Mouse (Mus musculus) bone marrow macrophage, adult 2 months (primary cell): ENCODE measurements around the gene Mtmr3. TPM values are rescaled to one million over a fixed set of nuclear protein-coding genes. Genes with fewer than 3 reads are reported as not detected.

Experiments
- H3K27ac ChIP-seq: 2 replicates; pipeline ENCODE4 v1.5.1; 2012; ENCODE audit warnings: low read depth, low read length; ENCODE audit not compliant: insufficient read depth
- H3K4me1 ChIP-seq: 2 replicates; pipeline ENCODE4 v1.6.1; 2012; ENCODE audit warnings: low read length; ENCODE audit not compliant: control insufficient read depth, insufficient read depth
- H3K4me3 ChIP-seq: 2 replicates; pipeline ENCODE4 v1.5.1; 2012; ENCODE audit warnings: mild to moderate bottlenecking, low read length, moderate library complexity; ENCODE audit not compliant: insufficient read depth
- CTCF ChIP-seq: IDR thresholded peaks from 2 replicates; pipeline ENCODE4 v1.5.1; 2012; ENCODE audit warnings: low read depth, mild to moderate bottlenecking, low read length, moderate library complexity
- POLR2A ChIP-seq: IDR thresholded peaks from 2 replicates; pipeline ENCODE4 v1.6.1; 2012; ENCODE audit warnings: mild to moderate bottlenecking, low read depth, low read length, borderline replicate concordance
- polyA plus RNA-seq: library from polyadenylated mRNA; stranded (reverse); fragments of >200 nt; gene quantifications from 2 replicates; pipeline ENCODE4 v1.2.4, GENCODE M21; 2012; ENCODE audit not compliant: missing spikeins, insufficient read depth, insufficient read length

Mtmr3 gene
- 43.1 and 43.5 TPM in 2 replicates for polyA plus RNA-seq

GRCm38 (mm10) chr11:4594608-4595500 is at the start of gene Mtmr3:
Gene Mtmr3, minus strand, starts transcription at chr11:4594863.
- peak within 1 kb of the TSS; percentile 97 for H3K4me3 ChIP-seq
- H3K4me1 ChIP-seq, result peaks cover 39% of the 10 kb centered on the region
- TF ChIP-seq POLR2A (no peak), CTCF (no peak)
- peak within 1 kb of the TSS; percentile 93 for H3K27ac ChIP-seq

GRCm38 (mm10) chr11:4643722-4644121 is 49.1 kb upstream of the Mtmr3 start:
- H3K4me3 ChIP-seq, result no peak overlapping the region
- peaks cover 19% of the 10 kb centered on the region for H3K4me1 ChIP-seq
- TF ChIP-seq POLR2A (no peak), CTCF (no peak)
- H3K27ac ChIP-seq, result no peak overlapping the region

- Histone ChIP-seq H3K27ac (no peak overlapping the region), H3K4me3 (no peak overlapping the region), H3K4me1 (peaks cover 26% of the 10 kb centered on the region)
- TF ChIP-seq CTCF (no peak), POLR2A (no peak)
Observed at GRCm38 (mm10) chr11:4641185-4641584, 46.5 kb upstream of the Mtmr3 start.

GRCm38 (mm10) chr11:4638261-4638660 is 43.6 kb upstream of the Mtmr3 start:
- H3K4me1 ChIP-seq, result peaks cover 26% of the 10 kb centered on the region
- TF ChIP-seq POLR2A (no peak), CTCF (no peak)
- H3K27ac ChIP-seq, result peak overlapping the region; percentile 66; the same call in 1 of the 2 replicates
- H3K4me3 ChIP-seq, result peak overlapping the region; percentile 79

- peak within 1 kb of the TSS; percentile 79 for H3K4me3 ChIP-seq
- peaks cover 28% of the 10 kb centered on the region for H3K4me1 ChIP-seq
- H3K27ac ChIP-seq, result peak within 1 kb of the TSS; percentile 66
- TF ChIP-seq POLR2A, result no peak
- no peak for TF ChIP-seq CTCF
Observed at GRCm38 (mm10) chr11:4637534-4638234, 43.0 kb upstream of the Mtmr3 start, which contains the start of gene Ascc2. Gene Ascc2, plus strand, starts transcription at chr11:4637747.

- Histone ChIP-seq H3K4me1 (peaks cover 28% of the 10 kb centered on the region), H3K27ac (peak overlapping the region; percentile 37; the same call in 1 of the 2 replicates), H3K4me3 (no peak overlapping the region)
- no peak for TF ChIP-seq POLR2A
- no peak for TF ChIP-seq CTCF
Observed at GRCm38 (mm10) chr11:4636782-4637342, 42.2 kb upstream of the Mtmr3 start.

- Histone ChIP-seq H3K27ac (no peak overlapping the region), H3K4me1 (peaks cover 22% of the 10 kb centered on the region)
- TF ChIP-seq CTCF (no peak), POLR2A (no peak)
Observed at GRCm38 (mm10) chr11:4634395-4634794, 39.7 kb upstream of the Mtmr3 start.

GRCm38 (mm10) chr11:4633420-4633819 is 38.8 kb upstream of the Mtmr3 start:
- Histone ChIP-seq H3K4me1 (peaks cover 16% of the 10 kb centered on the region), H3K4me3 (no peak overlapping the region), H3K27ac (no peak overlapping the region)
- TF ChIP-seq CTCF, result no peak
- TF ChIP-seq POLR2A, result no peak

More at GRCm38 (mm10) chr11:4634395-4634794, 39.7 kb upstream of the Mtmr3 start:
- H3K4me3 ChIP-seq, result no peak overlapping the region

- no peak overlapping the region for H3K4me3 ChIP-seq
- H3K4me1 ChIP-seq, result peaks cover 8% of the 10 kb centered on the region
- H3K27ac ChIP-seq, result no peak overlapping the region
- TF ChIP-seq POLR2A, result no peak
Observed at GRCm38 (mm10) chr11:4629861-4630280, 35.2 kb upstream of the Mtmr3 start.
